Mouse (Mus musculus): ENCODE results near the gene Bscl2.

DNA sequence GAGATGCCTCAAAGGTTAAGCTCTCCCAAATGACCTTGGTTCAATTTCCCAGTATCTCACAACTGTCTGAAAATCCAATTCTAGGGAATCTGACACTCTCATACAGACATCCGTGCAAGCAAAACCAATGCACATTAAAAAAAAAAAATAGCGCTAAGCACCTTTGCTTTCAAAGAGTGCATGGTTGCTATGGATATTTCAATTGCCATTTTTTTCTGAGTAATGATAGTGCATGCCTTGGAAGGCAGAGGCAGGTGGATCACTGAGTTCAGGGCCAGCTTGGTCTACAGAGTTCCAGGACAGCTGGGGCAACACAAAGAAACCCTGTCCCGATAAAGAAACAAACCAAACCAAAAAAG, 43.7 kb downstream of the Bscl2 start:
- TF ChIP-seq CTCF (IDR thresholded peaks at IDR 0.05; ENCODE audit: insufficient read depth, low read depth, low read length) = no peak
- TF ChIP-seq POLR2A (IDR thresholded peaks at IDR 0.05; ENCODE audit: insufficient read depth, low read depth, low read length) = no peak
